Mouse (Mus musculus): ENCODE measurements around the gene Mrgpra6. TPM values are rescaled to one million over a fixed set of nuclear protein-coding genes. Genes with fewer than 3 reads are reported as not detected.

Gene Mrgpra6
- total and polyA plus RNA-seq, 3 experiments, result 0.18 TPM; not detected in 2

GRCm38 (mm10) chr7:47163203-47163602 is 41.5 kb downstream of the Mrgpra6 start:
- no peak overlapping the region for H3K27ac ChIP-seq

GRCm38 (mm10) chr7:47158451-47158850 is 46.3 kb downstream of the Mrgpra6 start:
- 42% methylated on average over 2 of the region's 2 CpGs for WGBS
- no peak overlapping the region for H3K9ac ChIP-seq (ENCODE audit: low read depth, low read length)
- no peak for DNase-seq

More at GRCm38 (mm10) chr7:47163203-47163602, 41.5 kb downstream of the Mrgpra6 start:
- no peaks in the 10 kb centered on the region for H3K36me3 ChIP-seq (ENCODE audit: control insufficient read depth, insufficient read depth, low read length)
- 81% methylated on average over 4 of the region's 4 CpGs for WGBS
- H3K4me3 ChIP-seq, result no peak overlapping the region
- no peaks in the 10 kb centered on the region for H3K79me2 ChIP-seq (replicated peaks; ENCODE audit: control insufficient read depth, insufficient read depth, low read length)
- no peak overlapping the region for H3K9ac ChIP-seq (ENCODE audit: low read depth, low read length)
- no peak for TF ChIP-seq CTCF (IDR thresholded peaks at IDR 0.05)
- TF ChIP-seq EP300 (IDR thresholded peaks at IDR 0.05; ENCODE audit: insufficient read depth, low read depth, low read length), result no peak
- TF ChIP-seq POLR2A (IDR thresholded peaks at IDR 0.05; ENCODE audit: insufficient read depth, low read depth, low read length), result no peak
- no peak for DNase-seq
- intact Hi-C loops (cut with DNase I), result no loop called here
- no peaks in the 10 kb centered on the region for H3K4me1 ChIP-seq (ENCODE audit: control insufficient read depth, insufficient read depth, low read length)
- 0 out of 2 replicates have a peak, but pooled peaks cover 1% of the 10 kb centered on the region for H3K27me3 ChIP-seq (ENCODE audit: control insufficient read depth, insufficient read depth, low read length)

GRCm38 (mm10) chr7:47157743-47158142 is 47.0 kb downstream of the Mrgpra6 start:
- intact Hi-C loops (cut with DNase I), result no loop called here
- Histone ChIP-seq H3K36me3 (ENCODE audit: control insufficient read depth, insufficient read depth, low read length) (no peaks in the 10 kb centered on the region), H3K4me3 (no peak overlapping the region), H3K9ac (ENCODE audit: low read depth, low read length) (no peak overlapping the region), H3K79me2 (replicated peaks; ENCODE audit: control insufficient read depth, insufficient read depth, low read length) (no peaks in the 10 kb centered on the region), H3K4me1 (ENCODE audit: control insufficient read depth, insufficient read depth, low read length) (no peaks in the 10 kb centered on the region), H3K27ac (no peak overlapping the region), H3K27me3 (ENCODE audit: control insufficient read depth, insufficient read depth, low read length) (0 out of 2 replicates have a peak, but pooled peaks cover 1% of the 10 kb centered on the region)
- WGBS, result 79% methylated on average over 9 of the region's 9 CpGs
- DNase-seq, result no peak
- no peak for TF ChIP-seq CTCF (IDR thresholded peaks at IDR 0.05)
- no peak for TF ChIP-seq EP300 (IDR thresholded peaks at IDR 0.05; ENCODE audit: insufficient read depth, low read depth, low read length)

More at GRCm38 (mm10) chr7:47158451-47158850, 46.3 kb downstream of the Mrgpra6 start:
- H3K4me1 ChIP-seq (ENCODE audit: control insufficient read depth, insufficient read depth, low read length), result no peaks in the 10 kb centered on the region
- no peaks in the 10 kb centered on the region for H3K36me3 ChIP-seq (ENCODE audit: control insufficient read depth, insufficient read depth, low read length)
- 0 out of 2 replicates have a peak, but pooled peaks cover 1% of the 10 kb centered on the region for H3K27me3 ChIP-seq (ENCODE audit: control insufficient read depth, insufficient read depth, low read length)
- TF ChIP-seq CTCF (IDR thresholded peaks at IDR 0.05) (no peak), EP300 (IDR thresholded peaks at IDR 0.05; ENCODE audit: insufficient read depth, low read depth, low read length) (no peak), POLR2A (IDR thresholded peaks at IDR 0.05; ENCODE audit: insufficient read depth, low read depth, low read length) (no peak)
- intact Hi-C loops (cut with DNase I), result no loop called here
- no peak overlapping the region for H3K4me3 ChIP-seq
- no peaks in the 10 kb centered on the region for H3K79me2 ChIP-seq (replicated peaks; ENCODE audit: control insufficient read depth, insufficient read depth, low read length)
- no peak overlapping the region for H3K27ac ChIP-seq

GRCm38 (mm10) chr7:47155849-47156248 is 48.9 kb downstream of the Mrgpra6 start:
- Histone ChIP-seq H3K9ac (ENCODE audit: low read depth, low read length) (no peak overlapping the region), H3K4me1 (ENCODE audit: control insufficient read depth, insufficient read depth, low read length) (no peaks in the 10 kb centered on the region; the same call in none of the 2 replicates), H3K27me3 (ENCODE audit: control insufficient read depth, insufficient read depth, low read length) (no peaks in the 10 kb centered on the region), H3K27ac (no peak overlapping the region), H3K4me3 (no peak overlapping the region), H3K79me2 (replicated peaks; ENCODE audit: control insufficient read depth, insufficient read depth, low read length) (no peaks in the 10 kb centered on the region), H3K36me3 (ENCODE audit: control insufficient read depth, insufficient read depth, low read length) (no peaks in the 10 kb centered on the region)
- TF ChIP-seq POLR2A (IDR thresholded peaks at IDR 0.05; ENCODE audit: insufficient read depth, low read depth, low read length) (no peak), CTCF (IDR thresholded peaks at IDR 0.05) (no peak), EP300 (IDR thresholded peaks at IDR 0.05; ENCODE audit: insufficient read depth, low read depth, low read length) (no peak)
- no peak for DNase-seq
- intact Hi-C loops (cut with DNase I), result no loop called here
- WGBS, result 88% methylated on average over 2 of the region's 2 CpGs

- WGBS, result 88% methylated on average over 4 of the region's 4 CpGs
- no peak overlapping the region for H3K27ac ChIP-seq
- TF ChIP-seq CTCF (IDR thresholded peaks at IDR 0.05) (peak; percentile 32), EP300 (IDR thresholded peaks at IDR 0.05; ENCODE audit: insufficient read depth, low read depth, low read length) (no peak)
- H3K27me3 ChIP-seq (ENCODE audit: control insufficient read depth, insufficient read depth, low read length), result no peaks in the 10 kb centered on the region
- no peaks in the 10 kb centered on the region for H3K79me2 ChIP-seq (replicated peaks; ENCODE audit: control insufficient read depth, insufficient read depth, low read length)
- H3K9ac ChIP-seq (ENCODE audit: low read depth, low read length), result no peak overlapping the region
- H3K4me3 ChIP-seq, result no peak overlapping the region
- no peaks in the 10 kb centered on the region; the same call in none of the 2 replicates for H3K4me1 ChIP-seq (ENCODE audit: control insufficient read depth, insufficient read depth, low read length)
- DNase-seq, result no peak
- intact Hi-C loops (cut with DNase I), result no loop called here
- no peaks in the 10 kb centered on the region for H3K36me3 ChIP-seq (ENCODE audit: control insufficient read depth, insufficient read depth, low read length)
These were observed 49.3 kb downstream of the Mrgpra6 start for GRCm38 (mm10) chr7:47155396-47155795.

DNA sequence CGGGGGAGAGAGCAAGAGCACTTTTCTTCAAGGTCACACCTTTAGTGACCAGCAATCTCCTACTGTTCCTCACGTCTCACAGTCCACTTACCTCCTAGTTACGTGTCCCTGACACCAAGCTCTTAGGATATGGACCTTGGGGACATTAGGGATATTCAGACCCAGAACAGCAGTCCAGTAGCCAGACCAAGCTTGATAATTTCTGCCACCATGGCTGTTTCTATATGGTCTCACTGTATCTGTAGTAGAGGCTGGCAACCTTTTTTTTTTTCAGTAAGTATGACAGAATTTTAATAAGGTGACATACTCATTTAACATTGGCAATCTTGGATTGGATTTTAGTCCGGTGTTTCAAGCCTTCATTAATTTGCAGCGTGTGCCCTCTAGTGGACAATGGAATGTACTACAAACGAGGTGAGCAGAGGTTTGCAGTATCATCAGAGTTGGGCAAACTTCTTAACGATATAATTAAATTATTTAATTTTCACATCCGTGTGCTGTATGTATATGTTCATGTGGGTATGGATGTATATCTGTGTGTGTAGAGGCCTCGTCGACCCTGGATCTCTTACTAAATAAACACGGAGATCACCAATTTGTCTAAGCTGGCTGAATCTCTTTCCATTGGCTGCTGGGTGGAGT is 54.2 kb downstream of the Mrgpra6 start:
- Histone ChIP-seq H3K4me3 (no peak overlapping the region), H3K9ac (ENCODE audit: low read depth, low read length) (no peak overlapping the region), H3K27me3 (ENCODE audit: control insufficient read depth, insufficient read depth, low read length) (no peaks in the 10 kb centered on the region), H3K4me1 (ENCODE audit: control insufficient read depth, insufficient read depth, low read length) (no peaks in the 10 kb centered on the region; the same call in none of the 2 replicates), H3K79me2 (replicated peaks; ENCODE audit: control insufficient read depth, insufficient read depth, low read length) (no peaks in the 10 kb centered on the region), H3K36me3 (ENCODE audit: control insufficient read depth, insufficient read depth, low read length) (no peaks in the 10 kb centered on the region), H3K27ac (no peak overlapping the region)
- WGBS, result 14% methylated on average over 11 of the region's 11 CpGs
- TF ChIP-seq EP300 (IDR thresholded peaks at IDR 0.05; ENCODE audit: insufficient read depth, low read depth, low read length), result no peak
- TF ChIP-seq CTCF (IDR thresholded peaks at IDR 0.05), result peak; percentile 92
- peak in 1 of 2 experiments; percentile 26 for DNase-seq
- intact Hi-C loops (cut with DNase I), result loop anchor here (1.0 kb wide), 3 partner anchors 69 to 187 kb away; no protein-coding TSS in a partner anchor

Measured in heart, adult 2 months (tissue).